Mouse (Mus musculus) olfactory bulb, adult 2 months (tissue): ENCODE measurements around the gene Lrrc59.

ENCODE experiments used
- CTCF ChIP-seq: fragments of 200-500 bp; IDR thresholded peaks from 2 replicates; pipeline ENCODE4 v1.5.1; 2012; ENCODE audit warnings: low read depth, mild to moderate bottlenecking, low read length, moderate library complexity; ENCODE audit not compliant: insufficient read depth
- POLR2A ChIP-seq: fragments of 200-500 bp; IDR thresholded peaks from 2 replicates; pipeline ENCODE4 v1.6.1; 2012; ENCODE audit warnings: mild to moderate bottlenecking, low read depth, low read length, moderate library complexity; ENCODE audit not compliant: insufficient read depth

GRCm38 (mm10) chr11:94602356-94602955 is 27.1 kb upstream of the Lrrc59 start:
- TF ChIP-seq POLR2A (no peak), CTCF (no peak)
